Mouse (Mus musculus) bone marrow macrophage, adult 2 months (primary cell): ENCODE data around the gene Mkrn2os.

ENCODE experiments used
- CTCF ChIP-seq: IDR thresholded peaks from 2 replicates; pipeline ENCODE4 v1.5.1; 2012; ENCODE audit warnings: low read depth, mild to moderate bottlenecking, low read length, moderate library complexity
- POLR2A ChIP-seq: IDR thresholded peaks from 2 replicates; pipeline ENCODE4 v1.6.1; 2012; ENCODE audit warnings: mild to moderate bottlenecking, low read depth, low read length, borderline replicate concordance

DNA sequence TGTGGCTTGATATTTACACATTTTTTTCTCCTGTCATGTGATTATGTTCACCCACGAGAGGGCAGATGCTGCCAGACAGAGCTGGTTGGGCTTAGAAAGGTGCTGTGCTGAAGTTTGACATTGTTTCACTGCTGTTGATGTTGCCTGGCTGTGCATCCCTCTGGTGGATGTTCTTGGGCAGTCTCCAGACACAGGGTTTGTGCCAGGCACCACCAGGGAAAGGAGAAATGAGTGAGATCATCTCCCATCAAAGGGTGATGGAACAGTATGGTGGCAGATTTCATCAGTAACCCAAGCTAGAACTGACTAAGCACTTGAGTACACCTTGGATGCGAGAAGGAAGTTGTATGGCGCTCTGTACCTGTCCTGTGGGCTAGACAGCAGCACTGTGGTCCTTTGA, 23.6 kb upstream of the Mkrn2os start:
- TF ChIP-seq POLR2A (no peak), CTCF (no peak)
